Mouse (Mus musculus) forebrain, embryonic 16.5 days (tissue): ENCODE measurements around the gene Riok2. TPM values are rescaled to one million over a fixed set of nuclear protein-coding genes. Genes with fewer than 3 reads are reported as not detected.

Experiments used
- ATAC-seq: fragments of 200-750 bp; cut with Nextera tagmentation; 2 replicates; pipeline ENCODE4 v1.8.0; 2017; ENCODE audit warnings: mild to moderate bottlenecking, moderate library complexity
- H3K27ac ChIP-seq: fragments of 300-500 bp; sonication (generic); 2 replicates; pipeline ENCODE4 v1.5.1; 2014; ENCODE audit warnings: low read length, control low read depth
- H3K27me3 ChIP-seq: fragments of 300-500 bp; sonication (generic); replicated peaks from 2 replicates; pipeline ENCODE4 v1.6.1; 2014; ENCODE audit warnings: low read length; ENCODE audit not compliant: control insufficient read depth, insufficient read depth
- H3K36me3 ChIP-seq: fragments of 300-500 bp; sonication (generic); 2 replicates; pipeline ENCODE4 v1.6.1; 2014; ENCODE audit not compliant: control insufficient read depth, insufficient read depth
- H3K4me1 ChIP-seq: fragments of 300-500 bp; sonication (generic); replicated peaks from 2 replicates; pipeline ENCODE4 v1.6.1; 2014; ENCODE audit warnings: low read length; ENCODE audit not compliant: control insufficient read depth, insufficient read depth
- H3K4me2 ChIP-seq: fragments of 300-500 bp; sonication (generic); 2 replicates; pipeline ENCODE4 v1.6.1; 2014; ENCODE audit warnings: mild to moderate bottlenecking, low read length, control low read depth
- H3K4me3 ChIP-seq: fragments of 300-500 bp; sonication (generic); replicated peaks from 2 replicates; pipeline ENCODE4 v1.5.1; 2014; ENCODE audit warnings: mild to moderate bottlenecking, low read length, control low read depth
- H3K9ac ChIP-seq: fragments of 300-500 bp; sonication (generic); replicated peaks from 2 replicates; pipeline ENCODE4 v1.6.1; 2014; ENCODE audit warnings: low read depth, low read length, control low read depth
- H3K9me3 ChIP-seq: fragments of 300-500 bp; sonication (generic); 2 replicates; pipeline ENCODE4 v1.6.1; 2016; ENCODE audit warnings: low read length; ENCODE audit not compliant: control insufficient read depth
- WGBS: fragments of 180-500 bp; shearing (Covaris S2); extraction: QIAGEN DNeasy Blood & Tissue Kit; methylation state at CpG from one replicate; pipeline ENCODE4 v1.1.7; 2014; 5-methylcytosine and 5-hydroxymethylcytosine counted together
- polyA plus RNA-seq: library from polyadenylated mRNA; unstranded; fragments of >200 nt; fragmentation: Nextera tagmentation; extraction: Ambion mirVana; gene quantifications from 2 replicates; pipeline ENCODE4 v1.2.1, GENCODE M21; 2015

Gene Riok2
- polyA plus RNA-seq, 1 experiment from 2014 or later, result 28.6 TPM

DNA sequence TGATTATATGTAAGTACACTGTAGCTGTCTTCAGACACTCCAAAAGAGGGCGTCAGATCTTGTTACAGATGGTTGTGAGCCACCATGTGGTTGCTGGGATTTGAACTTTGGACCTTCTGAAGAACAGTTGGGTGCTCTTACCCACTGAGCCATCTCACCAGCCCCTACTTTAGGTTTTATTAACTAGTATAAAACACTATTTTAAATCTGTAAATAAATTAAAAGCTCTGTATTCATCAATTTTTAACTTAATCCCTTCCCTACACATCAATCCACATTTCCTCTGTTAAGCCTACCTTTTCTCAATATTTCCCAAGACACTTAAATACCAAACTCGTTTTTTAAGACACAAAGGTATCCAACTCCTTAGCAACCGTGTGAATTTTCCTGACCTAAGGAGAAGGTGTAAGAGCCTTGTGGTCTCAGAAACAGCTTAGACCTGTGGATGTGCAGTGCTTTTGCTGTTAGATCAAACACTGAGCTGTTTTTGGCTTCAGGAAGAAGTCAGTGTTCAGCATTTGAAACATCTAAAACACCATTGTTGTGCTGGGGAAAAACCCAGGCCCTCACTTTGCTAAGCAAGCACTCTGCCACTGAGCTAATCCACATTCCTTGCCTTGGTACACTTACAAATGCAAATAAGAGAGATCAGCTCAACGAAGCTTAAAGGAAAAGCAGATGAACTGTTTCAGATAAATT lies 50.6 kb downstream of the Riok2 start:
- WGBS, result 19% methylated on average over 4 of the region's 4 CpGs
- Histone ChIP-seq H3K27me3 (no peaks in the 10 kb centered on the region), H3K4me1 (0 out of 2 replicates have a peak, but pooled peaks cover 2% of the 10 kb centered on the region), H3K4me2 (no peak overlapping the region), H3K27ac (no peak overlapping the region), H3K4me3 (no peak overlapping the region), H3K36me3 (no peaks in the 10 kb centered on the region), H3K9ac (no peak overlapping the region), H3K9me3 (no peaks in the 10 kb centered on the region)
- peak; percentile 47; the same call in 1 of the 2 replicates for ATAC-seq

DNA sequence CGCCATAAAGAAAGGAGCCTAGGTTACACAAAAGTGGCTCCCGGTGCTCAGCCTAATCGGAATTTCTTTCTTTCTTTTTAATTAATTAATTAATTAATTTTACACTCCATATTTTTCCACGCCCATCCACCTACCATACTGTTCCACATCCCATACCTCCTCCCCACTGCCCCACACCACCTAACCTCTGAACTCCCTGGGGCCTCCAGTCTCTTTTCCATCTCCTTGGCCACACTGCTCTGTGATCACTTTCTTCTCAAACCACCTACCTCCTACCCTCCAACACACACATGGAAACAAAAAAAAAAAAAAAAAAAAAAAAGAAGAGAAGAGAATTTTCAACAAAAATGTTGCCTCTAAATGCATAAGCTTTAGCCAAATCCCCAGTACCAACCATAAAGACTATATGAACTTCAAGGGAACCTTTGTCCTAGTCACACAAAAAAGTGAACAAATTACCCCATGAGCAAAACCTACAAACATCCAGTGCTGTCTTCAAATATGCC lies 51.3 kb downstream of the Riok2 start:
- Histone ChIP-seq H3K27me3 (no peaks in the 10 kb centered on the region), H3K27ac (no peak overlapping the region), H3K9me3 (no peaks in the 10 kb centered on the region), H3K4me3 (no peak overlapping the region), H3K4me2 (no peak overlapping the region), H3K9ac (no peak overlapping the region), H3K4me1 (0 out of 2 replicates have a peak, but pooled peaks cover 2% of the 10 kb centered on the region), H3K36me3 (no peaks in the 10 kb centered on the region)
- 0 out of 2 replicates have a peak, but pooled peaks have one; percentile 18 for ATAC-seq
- 6% methylated on average over 4 of the region's 4 CpGs for WGBS

DNA sequence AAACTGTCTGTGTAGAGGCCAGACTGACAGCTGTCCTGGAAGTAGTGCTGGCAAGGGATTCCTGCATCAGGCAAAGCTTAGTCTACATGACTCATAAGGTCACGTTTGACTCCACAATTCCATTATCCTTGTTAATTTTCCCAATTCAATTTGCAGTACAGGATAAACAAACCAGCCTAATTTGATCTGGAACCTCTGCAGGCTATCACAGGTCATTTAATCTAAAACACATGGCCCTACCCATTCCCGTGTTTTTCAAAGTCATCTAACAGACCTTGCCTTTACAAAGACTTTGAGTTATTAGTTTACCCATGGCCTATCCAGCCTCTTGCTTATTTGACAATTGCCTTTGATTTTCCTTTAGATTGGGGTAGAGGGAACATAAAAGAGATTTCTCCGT lies 51.8 kb downstream of the Riok2 start:
- no peaks in the 10 kb centered on the region for H3K9me3 ChIP-seq
- WGBS, result 56% methylated on average over 3 of the region's 3 CpGs

DNA sequence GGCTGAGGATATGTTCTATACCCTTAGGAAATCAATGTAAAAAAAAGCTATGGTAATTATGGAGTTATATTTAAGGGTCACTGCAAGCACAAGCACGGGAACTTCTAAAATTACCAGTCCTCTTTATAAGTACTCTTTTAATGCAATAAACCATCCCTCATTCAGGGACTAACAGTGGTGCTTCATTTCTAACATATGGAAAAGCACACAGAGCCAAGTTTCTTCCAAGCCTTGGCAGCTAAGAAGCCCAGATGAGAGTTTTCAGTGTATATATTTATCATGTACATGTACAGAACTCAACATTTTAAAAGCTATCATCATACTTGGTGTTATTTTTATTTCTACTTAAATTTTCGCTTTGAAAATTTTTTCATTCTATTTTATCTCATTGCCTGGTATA lies 54.8 kb downstream of the Riok2 start:
- Histone ChIP-seq H3K4me2 (no peak overlapping the region), H3K9ac (no peak overlapping the region), H3K9me3 (no peaks in the 10 kb centered on the region), H3K36me3 (no peaks in the 10 kb centered on the region), H3K27ac (no peak overlapping the region), H3K4me1 (0 out of 2 replicates have a peak, but pooled peaks cover 2% of the 10 kb centered on the region), H3K4me3 (no peak overlapping the region), H3K27me3 (no peaks in the 10 kb centered on the region)
- 82% methylated on average over 2 of the region's 2 CpGs for WGBS
- ATAC-seq, result 0 out of 2 replicates have a peak, but pooled peaks have one; percentile 43

More for the DNA sequence above, 51.8 kb downstream of the Riok2 start:
- no peaks in the 10 kb centered on the region for H3K27me3 ChIP-seq
- no peak overlapping the region for H3K9ac ChIP-seq
- no peak overlapping the region for H3K27ac ChIP-seq
- no peak overlapping the region for H3K4me2 ChIP-seq
- H3K36me3 ChIP-seq, result no peaks in the 10 kb centered on the region
- H3K4me1 ChIP-seq, result 0 out of 2 replicates have a peak, but pooled peaks cover 2% of the 10 kb centered on the region
- no peak overlapping the region for H3K4me3 ChIP-seq
- ATAC-seq, result no peak

DNA sequence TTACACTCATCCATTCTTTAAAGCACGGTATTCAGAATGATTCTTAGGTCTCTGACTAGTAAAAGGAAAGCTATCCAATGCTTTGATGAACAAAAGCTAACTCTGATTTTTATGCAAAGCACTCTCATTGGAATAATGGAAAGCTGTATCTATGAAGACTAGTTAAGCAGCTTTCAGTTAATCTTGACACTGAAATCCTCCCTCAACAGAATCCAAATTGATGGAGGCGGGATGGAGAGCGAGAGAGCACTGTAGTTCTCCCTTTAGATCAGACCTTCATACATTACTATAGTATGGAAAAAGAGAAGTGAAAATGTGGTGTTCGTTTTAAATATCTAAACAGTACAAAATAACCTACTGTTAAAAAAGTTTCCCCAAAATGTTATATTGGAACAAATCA lies 59.6 kb downstream of the Riok2 start:
- no peak for ATAC-seq
- Histone ChIP-seq H3K36me3 (no peaks in the 10 kb centered on the region), H3K27me3 (no peaks in the 10 kb centered on the region), H3K9ac (no peak overlapping the region), H3K4me3 (no peak overlapping the region), H3K27ac (no peak overlapping the region), H3K9me3 (no peaks in the 10 kb centered on the region), H3K4me2 (no peak overlapping the region), H3K4me1 (peaks cover 3% of the 10 kb centered on the region; the same call in 1 of the 2 replicates)
- WGBS, result 41% methylated on average over 4 of the region's 4 CpGs

DNA sequence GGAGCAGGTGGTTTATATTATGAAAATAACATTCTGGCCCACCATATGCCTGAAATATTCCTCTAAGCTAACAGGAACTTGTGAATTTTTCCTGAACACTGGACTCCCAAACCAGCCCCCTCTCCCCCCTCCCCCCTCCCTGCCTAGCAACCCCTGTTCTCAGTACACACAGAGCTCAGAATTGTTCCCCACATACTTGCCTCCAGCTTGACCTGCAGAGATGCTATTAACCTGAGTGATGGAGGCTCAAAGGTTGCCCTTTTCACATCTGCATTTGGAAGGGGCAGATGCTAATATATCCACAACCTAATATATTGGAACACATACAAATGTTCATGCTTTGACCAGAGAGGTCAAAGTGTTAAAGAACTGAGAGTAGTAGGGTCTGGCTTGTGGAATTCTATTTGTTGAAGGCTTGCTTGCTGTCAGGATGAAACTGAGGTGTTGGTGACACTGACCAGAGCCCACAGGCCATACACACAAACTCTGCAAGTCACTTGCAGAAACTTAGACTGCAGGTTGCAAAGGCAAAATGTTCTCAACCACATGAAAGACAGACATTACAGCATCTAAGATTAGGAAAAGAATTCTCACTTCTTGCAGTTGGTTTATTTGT lies 64.6 kb downstream of the Riok2 start:
- no peak overlapping the region for H3K27ac ChIP-seq
- H3K4me2 ChIP-seq, result no peak overlapping the region
- no peak for ATAC-seq
- no peak overlapping the region for H3K9ac ChIP-seq
- H3K9me3 ChIP-seq, result no peaks in the 10 kb centered on the region
- H3K27me3 ChIP-seq, result no peaks in the 10 kb centered on the region
- H3K4me1 ChIP-seq, result peaks cover 10% of the 10 kb centered on the region
- H3K4me3 ChIP-seq, result no peak overlapping the region
- no peaks in the 10 kb centered on the region for H3K36me3 ChIP-seq

DNA sequence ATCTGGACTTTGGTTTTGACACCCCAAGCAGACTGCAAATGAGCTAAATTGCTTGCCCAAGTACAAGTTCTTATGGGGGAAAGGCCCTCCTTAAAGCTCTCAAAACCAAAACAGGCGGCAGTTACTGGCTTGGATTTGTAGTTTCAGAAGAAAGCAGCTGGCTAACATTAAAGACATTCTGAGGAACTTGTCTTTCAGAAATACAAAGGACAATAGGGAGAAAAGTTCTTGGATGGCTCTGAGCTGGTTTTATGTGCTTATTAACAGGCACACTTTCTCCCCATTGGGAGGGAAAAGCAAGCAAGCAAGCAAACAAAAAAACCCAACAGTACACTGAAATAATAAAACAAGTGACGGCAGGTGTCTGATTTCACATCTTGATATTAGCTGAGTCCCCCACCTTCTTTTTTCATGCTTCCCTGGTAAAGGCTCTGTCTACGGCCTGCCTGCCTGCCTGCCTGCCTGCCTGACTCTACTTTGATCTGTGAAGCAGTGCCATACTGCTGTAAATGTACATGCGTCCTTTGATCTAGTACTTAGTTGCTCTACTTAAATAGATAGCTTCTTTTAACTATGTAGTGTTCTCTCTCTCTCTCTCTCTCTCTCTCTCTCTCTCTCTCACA lies 67.9 kb downstream of the Riok2 start:
- Histone ChIP-seq H3K9ac (no peak overlapping the region), H3K9me3 (no peaks in the 10 kb centered on the region), H3K4me3 (no peak overlapping the region), H3K4me1 (peaks cover 10% of the 10 kb centered on the region), H3K27ac (peak overlapping the region; percentile 37; the same call in 1 of the 2 replicates), H3K27me3 (no peaks in the 10 kb centered on the region), H3K36me3 (no peaks in the 10 kb centered on the region), H3K4me2 (no peak overlapping the region)
- 16% methylated on average over 4 of the region's 4 CpGs for WGBS
- ATAC-seq, result peak; percentile 73

DNA sequence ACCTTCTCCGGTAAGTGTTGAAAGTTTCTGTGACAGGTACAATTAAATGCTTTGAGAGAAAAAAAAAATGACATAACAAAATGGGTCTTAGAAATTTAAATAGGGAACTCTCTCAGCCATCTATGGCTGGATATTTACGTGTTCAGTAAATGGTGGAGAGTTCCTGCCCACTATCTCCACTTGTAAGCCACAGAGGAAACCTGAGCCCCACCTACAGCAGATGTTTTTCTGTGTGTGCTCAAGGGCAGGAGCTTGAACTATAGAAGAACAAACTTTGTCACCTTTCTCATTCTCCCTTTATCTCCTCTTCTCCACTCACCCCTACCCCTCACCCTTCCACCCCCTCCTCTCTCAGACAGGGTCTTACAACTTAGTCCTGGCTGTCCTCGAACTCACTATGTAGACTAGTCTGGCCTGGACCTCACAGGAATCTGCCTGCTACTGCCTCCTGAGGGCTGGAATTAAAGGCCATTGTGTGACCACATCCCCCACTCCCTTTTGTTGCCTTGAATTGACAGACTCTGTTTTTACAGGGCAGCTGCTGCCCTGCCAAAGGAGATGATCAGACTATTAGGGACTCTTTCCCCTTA lies 70.3 kb downstream of the Riok2 start:
- Histone ChIP-seq H3K4me1 (peaks cover 15% of the 10 kb centered on the region), H3K4me3 (no peak overlapping the region), H3K27ac (no peak overlapping the region), H3K9me3 (no peaks in the 10 kb centered on the region), H3K4me2 (no peak overlapping the region), H3K27me3 (no peaks in the 10 kb centered on the region), H3K9ac (no peak overlapping the region), H3K36me3 (no peaks in the 10 kb centered on the region)
- 91% methylated on average over 3 of the region's 3 CpGs for WGBS
- no peak for ATAC-seq
